Mouse (Mus musculus) left cerebral cortex, adult 2 months (tissue): ENCODE results near the gene Gm45799. TPM values are rescaled to one million over a fixed set of nuclear protein-coding genes. Genes with fewer than 3 reads are reported as not detected.
A peak's percentile ranks its signal among the peaks of the same experiment; 100 is the strongest.

Experiments used
- DNase-seq, 2 experiments: peaks; one replicate each; pipeline ENCODE4 v3.0.0; 2021 to 2022; ENCODE audit warnings: low spot score in 2 of 2, mixed read lengths in 1 of 2; ENCODE audit errors: extremely low spot score in 1 of 2
- H3K27ac ChIP-seq: fragments of 200-600 bp; 2 replicates; pipeline ENCODE4 v1.8.1; 2022
- H3K4me3 ChIP-seq: fragments of 200-600 bp; 2 replicates; pipeline ENCODE4 v1.8.1; 2022
- CTCF ChIP-seq: fragments of 200-600 bp; IDR thresholded peaks from 2 replicates; pipeline ENCODE4 v1.8.1; 2022; ENCODE audit warnings: antibody characterized with exemption, mild to moderate bottlenecking, moderate library complexity
- intact Hi-C: fragments of 180-260 bp; cut with DNase I; formaldehyde crosslinking; loops from one replicate; pipeline ENCODE4 v1.15.1; 2025
- total RNA-seq, 2 experiments: library from RNA; stranded (reverse); gene quantifications; 2 replicates each; pipeline ENCODE4 v1.2.3; 2021

The Gm45799 gene
- total RNA-seq, 2 experiments from 2014 or later = 11.4 to 18.8 TPM

DNA sequence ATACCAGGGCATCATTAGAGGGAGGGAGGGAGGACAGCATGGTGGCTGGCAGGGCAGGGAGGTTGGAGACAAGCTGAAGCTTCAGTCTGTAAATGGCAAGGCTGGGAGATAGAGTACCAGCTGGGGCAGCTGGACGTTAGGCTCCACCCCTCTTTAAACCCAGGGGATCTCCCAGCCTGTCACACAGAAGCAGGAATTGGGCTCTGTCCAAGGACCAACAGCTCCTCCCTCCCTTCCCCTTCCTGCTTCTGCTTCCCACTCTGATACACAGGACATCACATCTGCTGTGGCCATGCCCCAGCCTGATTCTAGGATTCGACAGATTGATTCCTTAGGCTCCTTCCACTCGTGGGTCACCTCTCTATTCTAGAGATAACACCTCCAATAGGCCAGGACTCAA lies 11.7 kb upstream of the Gm45799 start:
- Histone ChIP-seq H3K4me3 (no peak overlapping the region), H3K27ac (peak overlapping the region; percentile 75)
- no peak for DNase-seq
- intact Hi-C loops = no loop called here
- no peak for TF ChIP-seq CTCF

DNA sequence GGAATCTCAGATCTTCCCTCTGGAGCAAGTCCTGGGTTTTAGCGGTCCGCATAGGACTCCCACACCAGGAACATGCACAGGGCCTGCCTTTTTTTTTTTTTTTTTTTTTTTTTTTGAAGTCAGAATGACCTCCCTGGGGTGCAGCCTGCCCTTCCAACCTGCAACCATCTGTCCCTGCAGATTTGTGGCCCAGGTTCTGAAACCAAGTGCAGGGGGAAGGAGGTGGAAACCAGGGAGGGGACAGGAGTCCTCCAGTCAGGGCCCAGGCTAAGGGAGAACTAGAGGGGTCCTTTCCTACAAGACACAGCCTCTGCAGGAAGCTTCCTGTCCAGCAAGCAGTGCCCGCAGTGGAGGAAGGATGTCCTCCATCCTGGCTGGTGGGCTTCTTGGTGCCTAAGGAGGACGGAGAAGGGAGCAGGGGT lies 7.8 kb upstream of the Gm45799 start:
- intact Hi-C loops = loop anchor here (2.0 to 10.0 kb wide), 2 partner anchors 78 to 228 kb away; partner anchors contain the start of genes Cnga4, Fam160a2 and Smpd1
- peak overlapping the region; percentile 68 for H3K4me3 ChIP-seq
- peak overlapping the region; percentile 94 for H3K27ac ChIP-seq
- DNase-seq = no peak
- TF ChIP-seq CTCF = no peak

DNA sequence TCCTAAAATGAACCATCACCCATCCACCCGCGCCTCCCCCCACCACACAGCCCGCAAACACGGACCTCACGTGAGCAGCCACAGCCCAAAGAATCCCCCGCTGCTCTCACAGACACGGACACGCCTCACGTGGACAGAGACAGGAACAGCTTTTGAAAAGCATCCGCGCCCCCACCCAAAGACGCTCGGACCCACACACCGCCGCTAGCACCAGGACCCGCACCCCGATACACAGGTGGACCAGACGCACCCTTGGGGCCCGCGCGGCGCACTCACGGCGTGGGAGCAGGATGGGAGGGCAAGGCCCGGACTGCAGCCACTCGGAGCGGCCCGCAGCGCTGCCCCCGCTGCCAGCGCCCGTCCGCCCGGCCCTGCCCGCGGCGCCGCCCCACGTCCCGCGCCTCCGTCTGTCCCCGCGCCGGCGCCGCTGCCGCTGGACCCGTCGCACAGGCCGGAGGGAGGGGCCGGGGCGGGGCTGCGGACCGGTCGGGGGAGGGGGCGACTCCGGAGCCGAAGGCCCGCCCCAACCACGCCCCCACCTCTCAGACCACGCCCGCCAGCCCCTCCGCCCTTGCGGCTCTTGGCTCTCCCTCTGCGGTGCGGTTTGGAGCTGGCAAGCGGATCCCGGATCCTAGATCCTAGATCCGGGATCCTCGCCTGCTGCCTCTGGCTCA lies 7.1 kb upstream of the Gm45799 start, which contains the start of gene Trim3:
TSS of gene Trim3 (minus strand) at position 445 of the 674 bp plus-strand sequence.
- TF ChIP-seq CTCF = no peak
- DNase-seq = peak; percentile 90 to 92
- H3K4me3 ChIP-seq = peak within 1 kb of the TSS; percentile 68
- peak within 1 kb of the TSS; percentile 94 for H3K27ac ChIP-seq
- intact Hi-C loops = loop anchor here (2.0 to 10.0 kb wide), 2 partner anchors 78 to 228 kb away; partner anchors contain the start of genes Cnga4, Fam160a2 and Smpd1

DNA sequence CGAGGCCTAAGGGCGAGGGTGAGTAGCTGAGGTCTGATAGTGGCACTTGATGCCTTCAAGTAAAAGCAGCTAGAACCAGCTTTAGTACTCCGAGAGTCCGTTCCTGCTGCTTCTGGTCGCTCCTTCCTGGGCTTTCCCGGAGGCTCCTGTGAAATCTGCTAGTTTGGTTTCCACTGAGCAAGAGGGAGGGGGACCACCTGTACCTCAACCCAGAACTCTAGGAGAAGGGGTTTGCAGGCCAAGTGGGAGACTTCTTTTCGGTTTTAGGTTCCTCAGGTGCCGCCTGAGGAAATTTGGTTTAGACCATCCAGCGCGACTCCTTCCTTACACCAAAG lies 6.6 kb upstream of the Gm45799 start:
- no peak for TF ChIP-seq CTCF

DNA sequence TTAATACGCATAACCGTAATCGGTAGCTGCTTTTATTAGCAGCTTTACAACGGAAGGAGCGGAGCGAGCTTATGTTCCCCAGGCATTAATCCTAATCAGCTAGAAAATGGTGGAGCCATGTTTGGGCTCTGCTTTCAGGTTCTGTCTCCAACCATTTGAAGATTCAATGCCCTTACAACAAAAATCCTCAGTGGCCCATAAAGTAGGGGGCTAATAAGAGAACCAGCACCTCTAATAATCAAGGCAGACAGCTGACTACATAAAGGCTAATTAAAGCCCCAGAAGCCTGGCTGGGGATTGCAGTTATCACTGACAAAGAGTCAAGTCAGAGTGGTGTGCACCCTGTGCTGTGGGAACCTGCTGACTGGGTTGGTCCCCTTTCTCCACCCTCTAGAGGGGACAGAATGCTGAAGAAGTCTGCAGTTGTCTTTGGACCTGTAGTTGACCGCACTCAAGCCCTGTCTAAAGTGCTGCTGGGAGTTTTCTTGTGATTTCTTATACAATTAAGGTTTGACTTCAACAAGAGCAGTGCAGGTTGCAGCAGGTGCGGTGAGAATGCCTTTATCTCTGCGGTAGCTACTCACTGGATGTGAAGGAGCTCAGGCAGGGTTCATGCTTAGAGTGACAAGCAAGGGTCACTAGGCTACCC lies 6.0 kb upstream of the Gm45799 start:
- Histone ChIP-seq H3K27ac (peak overlapping the region; percentile 76; the same call in 1 of the 2 replicates), H3K4me3 (peak overlapping the region; percentile 68)

More for the DNA sequence above, 6.6 kb upstream of the Gm45799 start:
- intact Hi-C loops = loop anchor here (2.0 to 10.0 kb wide), 2 partner anchors 79 to 229 kb away; partner anchors contain the start of genes Cnga4, Fam160a2 and Smpd1
- Histone ChIP-seq H3K4me3 (peak overlapping the region; percentile 68), H3K27ac (peak overlapping the region; percentile 76)
- no peak for DNase-seq

DNA sequence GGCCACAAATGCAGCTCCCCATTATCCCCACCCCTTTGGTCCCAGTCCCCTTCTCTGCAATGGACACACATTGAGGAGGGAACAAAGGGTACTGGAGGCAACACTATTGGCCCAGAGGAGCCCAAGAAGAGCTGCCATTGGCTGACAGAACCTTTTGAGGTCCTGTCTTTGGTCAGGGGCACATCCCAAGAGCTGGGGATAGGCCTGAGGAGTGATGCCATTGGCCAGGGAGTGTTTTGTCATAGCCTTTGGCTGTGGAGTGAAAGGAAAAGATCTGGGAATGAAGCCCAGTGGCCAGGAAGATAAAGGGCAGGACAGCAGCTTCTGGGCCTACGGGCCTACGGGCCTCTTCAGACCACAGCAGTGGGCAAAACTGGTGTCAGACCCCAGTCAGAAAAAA lies 4.6 kb upstream of the Gm45799 start:
- TF ChIP-seq CTCF = no peak
- Histone ChIP-seq H3K27ac (no peak overlapping the region), H3K4me3 (no peak overlapping the region)
- no peak for DNase-seq
- intact Hi-C loops = loop anchor here (5.0 to 10.0 kb wide), 2 partner anchors 112 to 231 kb away; partner anchors contain the start of genes Cnga4 and Fam160a2

More for the DNA sequence above, 6.0 kb upstream of the Gm45799 start:
- intact Hi-C loops = loop anchor here (10.0 kb wide), 1 partner anchor 230 kb away; the partner anchor contains the start of genes Cnga4 and Fam160a2
- no peak for TF ChIP-seq CTCF
- DNase-seq = no peak

DNA sequence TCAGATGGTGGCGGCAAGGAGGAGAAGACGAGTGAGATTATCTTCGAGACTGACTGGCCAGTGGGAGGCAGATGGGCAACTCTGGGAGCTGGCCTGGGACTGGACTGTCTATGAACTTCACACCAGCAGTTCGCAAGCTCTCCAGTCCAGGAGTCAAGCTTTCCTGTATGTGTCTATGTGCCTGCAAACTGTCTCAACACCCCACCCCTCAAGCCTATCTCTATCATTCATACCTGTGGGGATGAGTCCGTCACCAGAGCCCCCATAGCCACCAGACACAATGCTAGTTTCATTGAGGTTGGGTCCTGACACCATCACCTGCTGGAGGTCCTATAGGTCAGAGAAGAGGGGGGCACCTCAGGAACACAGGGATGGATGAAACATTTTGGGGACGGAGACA lies 1.6 kb upstream of the Gm45799 start:
- no peak overlapping the region for H3K27ac ChIP-seq
- H3K4me3 ChIP-seq = no peak overlapping the region
- DNase-seq = peak in 1 of 2 experiments; percentile 8
- TF ChIP-seq CTCF = no peak
- intact Hi-C loops = loop anchor here (5.0 to 10.0 kb wide), 2 partner anchors 109 to 234 kb away; partner anchors contain the start of genes Cnga4 and Fam160a2

DNA sequence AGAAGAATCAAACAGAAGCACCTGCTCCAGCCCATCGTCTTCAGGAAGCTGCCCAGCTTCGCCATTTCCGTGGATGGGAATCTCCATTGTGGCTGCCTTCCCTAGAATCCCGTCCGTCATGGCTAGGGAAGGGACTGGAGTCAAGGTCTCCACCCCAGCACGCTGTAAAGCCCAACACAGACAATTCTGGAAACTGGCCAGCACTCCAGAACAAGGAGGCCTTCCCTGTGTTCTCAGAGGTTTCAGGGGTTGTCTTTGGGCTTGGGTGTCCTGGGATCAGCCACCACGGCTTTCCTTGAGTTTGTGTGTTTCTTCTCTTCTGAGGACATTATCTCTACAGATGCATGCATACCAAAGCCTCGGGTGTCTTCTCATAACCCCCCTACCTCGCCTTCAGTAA lies 1.0 kb upstream of the Gm45799 start:
- no peak overlapping the region for H3K27ac ChIP-seq
- peak overlapping the region; percentile 77 for H3K4me3 ChIP-seq
- DNase-seq = peak in 1 of 2 experiments; percentile 12
- intact Hi-C loops = loop anchor here (5.0 to 10.0 kb wide), 2 partner anchors 108 to 235 kb away; partner anchors contain the start of genes Cnga4 and Fam160a2
- TF ChIP-seq CTCF = no peak

DNA sequence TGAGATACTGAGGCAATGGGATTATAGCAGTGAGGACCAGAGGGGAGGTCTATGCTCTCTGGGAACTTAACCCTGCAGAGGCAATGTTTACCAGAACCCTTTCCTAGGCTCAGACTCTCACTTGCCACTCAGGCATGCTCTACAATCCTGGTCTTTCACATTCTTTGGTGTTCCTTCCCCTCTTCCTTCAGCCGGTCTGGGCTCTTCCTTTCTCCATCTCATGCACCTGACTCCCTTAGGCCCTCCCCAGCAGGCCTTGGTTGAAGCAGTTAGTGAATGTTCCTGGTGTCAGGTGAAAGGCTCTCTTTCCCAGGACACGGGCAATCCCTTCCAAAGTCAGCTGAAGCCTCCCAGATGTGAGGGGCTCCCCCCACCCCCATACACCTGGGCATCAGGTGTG lies 596 bp upstream of the Gm45799 start, which contains the start of gene Timm10b:
TSS of gene Timm10b (plus strand) at position 301 of the 400 bp plus-strand sequence.
- TF ChIP-seq CTCF = no peak
- DNase-seq = no peak
- intact Hi-C loops = loop anchor here (5.0 to 10.0 kb wide), 4 partner anchors 98 to 235 kb away; partner anchors contain the start of genes Cnga4, Fam160a2, Ilk and Mrpl17
- Histone ChIP-seq H3K4me3 (peak within 1 kb of the TSS; percentile 77), H3K27ac (peak within 1 kb of the TSS; percentile 82)

DNA sequence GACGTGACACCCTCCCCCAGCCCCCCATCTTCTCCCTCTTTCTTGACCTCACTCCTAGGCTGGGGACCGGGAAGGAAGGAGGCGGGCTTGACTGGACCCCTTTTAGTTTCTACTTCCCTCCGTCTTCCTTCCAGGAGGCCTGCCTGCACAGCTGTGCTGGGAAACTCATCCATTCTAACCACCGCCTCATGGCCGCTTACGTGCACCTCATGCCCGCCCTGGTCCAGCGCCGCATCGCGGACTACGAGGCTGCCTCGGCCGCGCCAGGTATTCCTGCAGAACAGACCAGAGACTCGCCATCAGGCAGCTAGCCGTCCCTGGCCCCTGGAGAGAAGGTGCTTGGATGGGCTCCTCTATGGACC lies 523 bp downstream of the Gm45799 start:
- TF ChIP-seq CTCF = no peak
- Histone ChIP-seq H3K4me3 (peak overlapping the region; percentile 77), H3K27ac (peak overlapping the region; percentile 82)
- intact Hi-C loops = loop anchor here (5.0 kb wide), 2 partner anchors 96 to 171 kb away; partner anchors contain the start of genes Ilk, Mrpl17 and Rrp8
- DNase-seq = no peak

DNA sequence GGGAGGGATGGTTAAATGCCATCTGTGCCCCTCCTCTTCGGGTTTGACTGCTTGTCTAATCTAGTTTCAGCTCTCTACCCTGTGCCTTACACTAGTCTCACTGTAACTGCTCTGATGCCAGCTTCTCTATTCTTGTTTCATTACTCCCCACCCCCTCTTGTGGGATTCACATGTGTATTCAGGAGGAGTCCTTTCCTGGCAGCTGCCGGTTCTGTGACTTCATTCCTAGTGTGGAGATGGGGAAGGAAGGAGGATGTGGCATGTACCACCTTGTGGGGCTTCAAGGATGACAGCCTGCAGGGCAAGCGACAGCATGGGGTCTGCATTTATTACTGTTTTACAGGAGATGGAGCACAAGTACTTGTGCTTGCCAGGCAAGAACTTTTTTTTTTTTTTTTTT lies 1.6 kb downstream of the Gm45799 start:
- DNase-seq = no peak
- Histone ChIP-seq H3K27ac (no peak overlapping the region), H3K4me3 (no peak overlapping the region)
- no peak for TF ChIP-seq CTCF
- intact Hi-C loops = loop anchor here (5.0 kb wide), 2 partner anchors 95 to 170 kb away; partner anchors contain the start of genes Ilk, Mrpl17 and Rrp8
